Mouse (Mus musculus) cerebellum, adult 2 months (tissue): Measurements from ENCODE around the gene Ccdc175.

ENCODE experiments used
- CTCF ChIP-seq: fragments of 200-500 bp; IDR thresholded peaks from 2 replicates; pipeline ENCODE4 v1.5.1; 2011; ENCODE audit warnings: low read depth, mild to moderate bottlenecking, control low read depth, low read length, moderate library complexity, borderline replicate concordance; ENCODE audit not compliant: insufficient read depth
- POLR2A ChIP-seq: fragments of 200-500 bp; IDR thresholded peaks from 2 replicates; pipeline ENCODE4 v1.6.1; 2011; ENCODE audit warnings: low read length, control low read depth, borderline replicate concordance; ENCODE audit not compliant: insufficient read depth

DNA sequence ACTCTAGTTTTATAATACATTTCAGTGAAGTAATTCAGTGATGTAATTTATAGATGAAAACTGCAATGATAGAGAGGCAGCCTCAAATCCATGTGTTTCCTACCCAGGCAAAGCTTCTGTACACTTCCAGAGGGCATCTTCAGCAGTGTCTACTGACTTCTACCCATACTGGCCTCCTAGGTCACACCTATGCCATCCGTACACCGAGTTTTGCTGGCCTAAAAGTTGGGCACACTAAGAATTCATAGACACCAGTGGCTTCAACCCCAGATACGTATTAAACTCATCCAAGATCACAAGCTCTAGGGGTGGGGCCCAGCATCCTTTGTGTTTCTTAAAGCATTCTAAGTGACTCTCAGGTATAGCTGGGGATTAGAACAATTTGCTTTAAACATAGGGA, 49.3 kb upstream of the Ccdc175 start:
- no peak for TF ChIP-seq POLR2A
- TF ChIP-seq CTCF: no peak
